Mouse (Mus musculus): ENCODE data around the gene Itga2. TPM values are rescaled to one million over a fixed set of nuclear protein-coding genes. Genes with fewer than 3 reads are reported as not detected.

Gene Itga2
- polyA plus RNA-seq, 1 experiment from 2014 or later: 5.9 TPM

- Histone ChIP-seq H3K36me3 (ENCODE audit: control insufficient read depth, insufficient read depth, low read length) (peaks cover 4% of the 10 kb centered on the region; the same call in 1 of the 2 replicates), H3K9me3 (ENCODE audit: control insufficient read depth, low read length) (no peaks in the 10 kb centered on the region), H3K27ac (ENCODE audit: low read length) (peak overlapping the region; percentile 69; the same call in 1 of the 2 replicates), H3K27me3 (replicated peaks; ENCODE audit: control insufficient read depth, insufficient read depth, low read length) (no peaks in the 10 kb centered on the region), H3K4me1 (ENCODE audit: control insufficient read depth, insufficient read depth, low read length) (peaks cover 7% of the 10 kb centered on the region; the same call in 1 of the 2 replicates), H3K4me3 (ENCODE audit: low read length) (no peak overlapping the region), H3K9ac (ENCODE audit: low read depth, low read length) (no peak overlapping the region), H3K4me2 (ENCODE audit: low read depth, low read length) (no peak overlapping the region)
- whole genome bisulfite sequencing: 59% methylated on average over 9 of the region's 9 CpGs
- ATAC-seq: peak; percentile 59
These were observed 92.8 kb downstream of the Itga2 start for GRCm38 (mm10) chr13:114839098-114839497.

- no peak overlapping the region for H3K4me3 ChIP-seq (ENCODE audit: low read length)
- H3K4me2 ChIP-seq (ENCODE audit: low read depth, low read length): no peak overlapping the region
- peaks cover 4% of the 10 kb centered on the region; the same call in 1 of the 2 replicates for H3K36me3 ChIP-seq (ENCODE audit: control insufficient read depth, insufficient read depth, low read length)
- peak; percentile 70 for ATAC-seq
- no peak overlapping the region for H3K9ac ChIP-seq (ENCODE audit: low read depth, low read length)
- H3K27ac ChIP-seq (ENCODE audit: low read length): peak overlapping the region; percentile 69
- H3K27me3 ChIP-seq (replicated peaks; ENCODE audit: control insufficient read depth, insufficient read depth, low read length): no peaks in the 10 kb centered on the region
- 56% methylated on average over 5 of the region's 5 CpGs for WGBS
- H3K4me1 ChIP-seq (ENCODE audit: control insufficient read depth, insufficient read depth, low read length): peaks cover 7% of the 10 kb centered on the region; the same call in 1 of the 2 replicates
- no peaks in the 10 kb centered on the region for H3K9me3 ChIP-seq (ENCODE audit: control insufficient read depth, low read length)
These were observed 93.3 kb downstream of the Itga2 start for GRCm38 (mm10) chr13:114838535-114838990.

GRCm38 (mm10) chr13:114837061-114837460, 94.8 kb downstream of the Itga2 start:
- no peak for ATAC-seq
- Histone ChIP-seq H3K36me3 (ENCODE audit: control insufficient read depth, insufficient read depth, low read length) (peaks cover 4% of the 10 kb centered on the region; the same call in 1 of the 2 replicates), H3K9ac (ENCODE audit: low read depth, low read length) (no peak overlapping the region), H3K4me1 (ENCODE audit: control insufficient read depth, insufficient read depth, low read length) (peaks cover 7% of the 10 kb centered on the region; the same call in 1 of the 2 replicates), H3K27me3 (replicated peaks; ENCODE audit: control insufficient read depth, insufficient read depth, low read length) (no peaks in the 10 kb centered on the region), H3K27ac (ENCODE audit: low read length) (no peak overlapping the region), H3K9me3 (ENCODE audit: control insufficient read depth, low read length) (no peaks in the 10 kb centered on the region), H3K4me2 (ENCODE audit: low read depth, low read length) (no peak overlapping the region), H3K4me3 (ENCODE audit: low read length) (no peak overlapping the region)
- 81% methylated on average over 7 of the region's 7 CpGs for WGBS

GRCm38 (mm10) chr13:114834580-114834979, 97.3 kb downstream of the Itga2 start:
- Histone ChIP-seq H3K4me3 (ENCODE audit: low read length) (no peak overlapping the region), H3K36me3 (ENCODE audit: control insufficient read depth, insufficient read depth, low read length) (peaks cover 4% of the 10 kb centered on the region; the same call in 1 of the 2 replicates), H3K27ac (ENCODE audit: low read length) (no peak overlapping the region), H3K27me3 (replicated peaks; ENCODE audit: control insufficient read depth, insufficient read depth, low read length) (no peaks in the 10 kb centered on the region), H3K9ac (ENCODE audit: low read depth, low read length) (no peak overlapping the region), H3K4me1 (ENCODE audit: control insufficient read depth, insufficient read depth, low read length) (peaks cover 7% of the 10 kb centered on the region; the same call in 1 of the 2 replicates), H3K9me3 (ENCODE audit: control insufficient read depth, low read length) (no peaks in the 10 kb centered on the region), H3K4me2 (ENCODE audit: low read depth, low read length) (no peak overlapping the region)
- WGBS: 55% methylated on average over 2 of the region's 2 CpGs
- no peak for ATAC-seq

- Histone ChIP-seq H3K9ac (ENCODE audit: low read depth, low read length) (no peak overlapping the region), H3K4me3 (ENCODE audit: low read length) (no peak overlapping the region), H3K27me3 (replicated peaks; ENCODE audit: control insufficient read depth, insufficient read depth, low read length) (no peaks in the 10 kb centered on the region), H3K4me2 (ENCODE audit: low read depth, low read length) (no peak overlapping the region), H3K9me3 (ENCODE audit: control insufficient read depth, low read length) (no peaks in the 10 kb centered on the region), H3K4me1 (ENCODE audit: control insufficient read depth, insufficient read depth, low read length) (peaks cover under 1% of the 10 kb centered on the region; the same call in 1 of the 2 replicates), H3K27ac (ENCODE audit: low read length) (no peak overlapping the region), H3K36me3 (ENCODE audit: control insufficient read depth, insufficient read depth, low read length) (peaks cover 4% of the 10 kb centered on the region; the same call in 1 of the 2 replicates)
- peak; percentile 41 for ATAC-seq
- WGBS: 67% methylated on average over 4 of the region's 4 CpGs
These were observed 98.5 kb downstream of the Itga2 start for GRCm38 (mm10) chr13:114833351-114833750.

- H3K27me3 ChIP-seq (replicated peaks; ENCODE audit: control insufficient read depth, insufficient read depth, low read length): no peaks in the 10 kb centered on the region
- no peak overlapping the region for H3K4me3 ChIP-seq (ENCODE audit: low read length)
- no peak overlapping the region for H3K27ac ChIP-seq (ENCODE audit: low read length)
- ATAC-seq: no peak
- peaks cover 5% of the 10 kb centered on the region; the same call in 1 of the 2 replicates for H3K36me3 ChIP-seq (ENCODE audit: control insufficient read depth, insufficient read depth, low read length)
- H3K4me1 ChIP-seq (ENCODE audit: control insufficient read depth, insufficient read depth, low read length): no peaks in the 10 kb centered on the region; the same call in 1 of the 2 replicates
- H3K4me2 ChIP-seq (ENCODE audit: low read depth, low read length): no peak overlapping the region
- no peaks in the 10 kb centered on the region for H3K9me3 ChIP-seq (ENCODE audit: control insufficient read depth, low read length)
- WGBS: 60% methylated on average over 5 of the region's 5 CpGs
- no peak overlapping the region for H3K9ac ChIP-seq (ENCODE audit: low read depth, low read length)
These were observed 99.1 kb downstream of the Itga2 start for GRCm38 (mm10) chr13:114832761-114833160.

GRCm38 (mm10) chr13:114831367-114831833, 100.5 kb downstream of the Itga2 start:
- no peaks in the 10 kb centered on the region for H3K9me3 ChIP-seq (ENCODE audit: control insufficient read depth, low read length)
- H3K9ac ChIP-seq (ENCODE audit: low read depth, low read length): no peak overlapping the region
- ATAC-seq: peak; percentile 36; the same call in 1 of the 2 replicates
- WGBS: 80% methylated on average over 4 of the region's 4 CpGs
- H3K27ac ChIP-seq (ENCODE audit: low read length): no peak overlapping the region
- H3K27me3 ChIP-seq (replicated peaks; ENCODE audit: control insufficient read depth, insufficient read depth, low read length): no peaks in the 10 kb centered on the region
- H3K4me2 ChIP-seq (ENCODE audit: low read depth, low read length): no peak overlapping the region
- no peak overlapping the region for H3K4me3 ChIP-seq (ENCODE audit: low read length)
- peaks cover 8% of the 10 kb centered on the region; the same call in 1 of the 2 replicates for H3K36me3 ChIP-seq (ENCODE audit: control insufficient read depth, insufficient read depth, low read length)
- H3K4me1 ChIP-seq (ENCODE audit: control insufficient read depth, insufficient read depth, low read length): no peaks in the 10 kb centered on the region; the same call in 1 of the 2 replicates

GRCm38 (mm10) chr13:114825377-114825855, 106.5 kb downstream of the Itga2 start:
- no peak overlapping the region for H3K27ac ChIP-seq (ENCODE audit: low read length)
- H3K9ac ChIP-seq (ENCODE audit: low read depth, low read length): no peak overlapping the region
- no peaks in the 10 kb centered on the region for H3K9me3 ChIP-seq (ENCODE audit: control insufficient read depth, low read length)
- no peak for ATAC-seq
- H3K27me3 ChIP-seq (replicated peaks; ENCODE audit: control insufficient read depth, insufficient read depth, low read length): no peaks in the 10 kb centered on the region
- no peak overlapping the region for H3K4me2 ChIP-seq (ENCODE audit: low read depth, low read length)
- H3K4me3 ChIP-seq (ENCODE audit: low read length): no peak overlapping the region
- H3K4me1 ChIP-seq (ENCODE audit: control insufficient read depth, insufficient read depth, low read length): peaks cover 6% of the 10 kb centered on the region; the same call in 1 of the 2 replicates
- 96% methylated on average over 6 of the region's 6 CpGs for WGBS
- H3K36me3 ChIP-seq (ENCODE audit: control insufficient read depth, insufficient read depth, low read length): peaks cover 5% of the 10 kb centered on the region; the same call in 1 of the 2 replicates

- peak; percentile 74 for ATAC-seq
- Histone ChIP-seq H3K9me3 (ENCODE audit: control insufficient read depth, low read length) (no peaks in the 10 kb centered on the region), H3K4me1 (ENCODE audit: control insufficient read depth, insufficient read depth, low read length) (peaks cover 11% of the 10 kb centered on the region), H3K27ac (ENCODE audit: low read length) (no peak overlapping the region; the same call in 1 of the 2 replicates), H3K4me2 (ENCODE audit: low read depth, low read length) (no peak overlapping the region), H3K9ac (ENCODE audit: low read depth, low read length) (no peak overlapping the region), H3K27me3 (replicated peaks; ENCODE audit: control insufficient read depth, insufficient read depth, low read length) (no peaks in the 10 kb centered on the region), H3K36me3 (ENCODE audit: control insufficient read depth, insufficient read depth, low read length) (peaks cover 4% of the 10 kb centered on the region; the same call in 1 of the 2 replicates), H3K4me3 (ENCODE audit: low read length) (no peak overlapping the region)
- 61% methylated on average over 2 of the region's 2 CpGs for WGBS
These were observed 109.0 kb downstream of the Itga2 start for GRCm38 (mm10) chr13:114822871-114823270.
